Mouse (Mus musculus) midbrain, postnatal 0 days (tissue): ENCODE measurements at regions not wholly inside any gene's neighbourhood (a gene's known extent, or its start where the extent isn't known, plus 50 kb on each side); places are given as distances from the start of the nearest gene placed in this dataset.

Source experiments
- ATAC-seq: fragments of 200-750 bp; cut with Nextera tagmentation; 2 replicates; pipeline ENCODE4 v1.8.0; 2017; ENCODE audit warnings: moderate number of reproducible peaks, mild to moderate bottlenecking, moderate TSS enrichment, moderate library complexity; ENCODE audit not compliant: low FRiP score
- DNase-seq: peaks from one replicate; pipeline ENCODE4 v3.0.0-alpha.2; 2015; ENCODE audit warnings: low spot score
- H3K27ac ChIP-seq: fragments of 300-500 bp; sonication (generic); 2 replicates; pipeline ENCODE4 v1.5.1; 2014; ENCODE audit warnings: low read depth, mild to moderate bottlenecking, low read length, mixed read lengths
- H3K27me3 ChIP-seq: fragments of 300-500 bp; sonication (generic); 2 replicates; pipeline ENCODE4 v1.6.1; 2014; ENCODE audit warnings: low read length, control low read depth, mixed read lengths; ENCODE audit not compliant: insufficient read depth
- H3K36me3 ChIP-seq: fragments of 300-500 bp; sonication (generic); 2 replicates; pipeline ENCODE4 v1.6.1; 2014; ENCODE audit warnings: low read length, control low read depth, mixed read lengths; ENCODE audit not compliant: insufficient read depth
- H3K4me1 ChIP-seq: fragments of 300-500 bp; sonication (generic); 2 replicates; pipeline ENCODE4 v1.6.1; 2014; ENCODE audit warnings: mild to moderate bottlenecking, control low read depth, antibody characterized with exemption, low read length, mixed read lengths; ENCODE audit not compliant: insufficient read depth
- H3K4me2 ChIP-seq: fragments of 300-500 bp; sonication (generic); 2 replicates; pipeline ENCODE4 v1.6.1; 2014; ENCODE audit warnings: low read depth, mild to moderate bottlenecking, low read length, mixed read lengths; ENCODE audit not compliant: poor library complexity, severe bottlenecking
- H3K4me3 ChIP-seq: fragments of 300-500 bp; sonication (generic); 2 replicates; pipeline ENCODE4 v1.5.1; 2014; ENCODE audit warnings: low read depth, mild to moderate bottlenecking, low read length, moderate library complexity
- H3K9ac ChIP-seq: fragments of 300-500 bp; sonication (generic); replicated peaks from 2 replicates; pipeline ENCODE4 v1.6.1; 2014; ENCODE audit warnings: mild to moderate bottlenecking, low read length, moderate library complexity, mixed read lengths; ENCODE audit not compliant: poor library complexity, severe bottlenecking
- H3K9me3 ChIP-seq: fragments of 300-500 bp; sonication (generic); 2 replicates; pipeline ENCODE4 v1.6.1; 2016; ENCODE audit warnings: low read length, control low read depth
- CTCF ChIP-seq: IDR thresholded peaks from 2 replicates; pipeline ENCODE4 v1.5.1; 2016; ENCODE audit warnings: antibody characterized with exemption, mild to moderate bottlenecking
- WGBS: fragments of 180-500 bp; shearing (Covaris S2); extraction: QIAGEN DNeasy Blood & Tissue Kit; methylation state at CpG from one replicate; pipeline ENCODE4 v1.1.7; 2014; 5-methylcytosine and 5-hydroxymethylcytosine counted together

GRCm38 (mm10) chr16:24341736-24342135, 51.6 kb upstream of the Lpp start:
- Histone ChIP-seq H3K27me3 (no peaks in the 10 kb centered on the region), H3K9ac (no peak overlapping the region), H3K27ac (no peak overlapping the region), H3K36me3 (no peaks in the 10 kb centered on the region), H3K4me1 (no peaks in the 10 kb centered on the region), H3K9me3 (no peaks in the 10 kb centered on the region), H3K4me2 (no peak overlapping the region), H3K4me3 (no peak overlapping the region)
- ATAC-seq (no peak), DNase-seq (no peak)
- 89% methylated on average over 7 of the region's 7 CpGs for WGBS
- no peak for TF ChIP-seq CTCF

GRCm38 (mm10) chr16:24340646-24341045, 52.7 kb upstream of the Lpp start:
- no peak overlapping the region for H3K27ac ChIP-seq
- H3K4me3 ChIP-seq, result no peak overlapping the region
- H3K9me3 ChIP-seq, result no peaks in the 10 kb centered on the region
- TF ChIP-seq CTCF, result no peak
- ATAC-seq (no peak), DNase-seq (no peak)
- no peaks in the 10 kb centered on the region for H3K36me3 ChIP-seq
- H3K4me2 ChIP-seq, result no peak overlapping the region
- WGBS, result 57% methylated on average over 7 of the region's 7 CpGs
- no peaks in the 10 kb centered on the region for H3K27me3 ChIP-seq
- no peaks in the 10 kb centered on the region for H3K4me1 ChIP-seq
- H3K9ac ChIP-seq, result no peak overlapping the region

GRCm38 (mm10) chr16:24339320-24340265, 53.7 kb upstream of the Lpp start:
- Histone ChIP-seq H3K9ac (no peak overlapping the region), H3K9me3 (no peaks in the 10 kb centered on the region), H3K4me3 (no peak overlapping the region), H3K4me1 (no peaks in the 10 kb centered on the region), H3K4me2 (no peak overlapping the region), H3K36me3 (no peaks in the 10 kb centered on the region), H3K27me3 (no peaks in the 10 kb centered on the region), H3K27ac (no peak overlapping the region)
- DNase-seq (no peak), ATAC-seq (no peak)
- WGBS, result 69% methylated on average over 10 of the region's 10 CpGs
- no peak for TF ChIP-seq CTCF

- DNase-seq, result no peak
- H3K36me3 ChIP-seq, result no peaks in the 10 kb centered on the region
- no peak overlapping the region for H3K4me2 ChIP-seq
- no peak overlapping the region for H3K27ac ChIP-seq
- no peak overlapping the region for H3K9ac ChIP-seq
- no peaks in the 10 kb centered on the region for H3K4me1 ChIP-seq
- WGBS, result 91% methylated on average over 7 of the region's 7 CpGs
- H3K9me3 ChIP-seq, result no peaks in the 10 kb centered on the region
- ATAC-seq, result no peak
- no peak for TF ChIP-seq CTCF
- H3K4me3 ChIP-seq, result no peak overlapping the region
- no peaks in the 10 kb centered on the region for H3K27me3 ChIP-seq
These were observed 54.9 kb upstream of the Lpp start for GRCm38 (mm10) chr16:24338404-24338803.

- H3K9ac ChIP-seq, result no peak overlapping the region
- DNase-seq (no peak), ATAC-seq (no peak)
- WGBS, result 88% methylated on average over 2 of the region's 2 CpGs
- H3K27me3 ChIP-seq, result no peaks in the 10 kb centered on the region
- H3K9me3 ChIP-seq, result no peaks in the 10 kb centered on the region
- H3K4me2 ChIP-seq, result no peak overlapping the region
- H3K36me3 ChIP-seq, result no peaks in the 10 kb centered on the region
- no peak for TF ChIP-seq CTCF
- H3K4me3 ChIP-seq, result no peak overlapping the region
- no peaks in the 10 kb centered on the region for H3K4me1 ChIP-seq
- H3K27ac ChIP-seq, result no peak overlapping the region
These were observed 58.9 kb upstream of the Lpp start for GRCm38 (mm10) chr16:24334389-24334788.

GRCm38 (mm10) chr16:24331446-24332020, 61.8 kb upstream of the Lpp start:
- H3K9me3 ChIP-seq, result no peaks in the 10 kb centered on the region
- no peaks in the 10 kb centered on the region for H3K4me1 ChIP-seq
- no peak overlapping the region for H3K9ac ChIP-seq
- no peak overlapping the region for H3K27ac ChIP-seq
- 80% methylated on average over 13 of the region's 13 CpGs for whole genome bisulfite sequencing
- H3K4me3 ChIP-seq, result no peak overlapping the region
- DNase-seq, result no peak
- no peaks in the 10 kb centered on the region for H3K36me3 ChIP-seq
- H3K27me3 ChIP-seq, result no peaks in the 10 kb centered on the region
- TF ChIP-seq CTCF, result no peak
- H3K4me2 ChIP-seq, result no peak overlapping the region
- ATAC-seq, result no peak
